Mouse (Mus musculus) G1E (cell line): ENCODE measurements around the gene Cog2. TPM values are rescaled to one million over a fixed set of nuclear protein-coding genes. Genes with fewer than 3 reads are reported as not detected.

Source experiments
- ATAC-seq: 2 replicates; pipeline ENCODE4 v1.8.0; 2016; ENCODE audit warnings: mild to moderate bottlenecking; ENCODE audit not compliant: insufficient number of reproducible peaks, poor library complexity, low FRiP score, severe bottlenecking; ENCODE audit errors: extremely low read depth
- DNase-seq: peaks from one replicate; pipeline ENCODE4 v3.0.0; 2012; ENCODE audit warnings: low spot score
- H3K27me3 ChIP-seq: 2 replicates; pipeline ENCODE4 v1.6.1; 2012; ENCODE audit warnings: mild to moderate bottlenecking, low read length, inconsistent platforms; ENCODE audit not compliant: insufficient read depth
- H3K36me3 ChIP-seq: replicated peaks from 2 replicates; pipeline ENCODE3; 2012; ENCODE audit warnings: mild to moderate bottlenecking, inconsistent platforms
- H3K4me1 ChIP-seq: 2 replicates; pipeline ENCODE4 v1.6.1; 2012; ENCODE audit warnings: low read depth, low read length, inconsistent platforms, mixed read lengths; ENCODE audit not compliant: insufficient read depth
- H3K4me3 ChIP-seq: 2 replicates; pipeline ENCODE4 v1.5.1; 2012; ENCODE audit warnings: low read depth, mild to moderate bottlenecking, inconsistent platforms, low read length, moderate library complexity, mixed read lengths
- H3K9me3 ChIP-seq: replicated peaks from 2 replicates; pipeline ENCODE4 v1.6.1; 2012; ENCODE audit warnings: inconsistent platforms
- CTCF ChIP-seq: IDR thresholded peaks from 2 replicates; pipeline ENCODE4 v1.5.1; 2012; ENCODE audit warnings: low read depth, low read length, inconsistent platforms, mixed read lengths
- GATA1 ChIP-seq: IDR thresholded peaks from 2 replicates; pipeline ENCODE4 v1.6.1; 2012; ENCODE audit warnings: borderline replicate concordance, low read length, inconsistent platforms, mixed read lengths
- GATA2 ChIP-seq: IDR thresholded peaks from 2 replicates; pipeline ENCODE4 v1.6.1; 2012; ENCODE audit warnings: low read depth, low read length, inconsistent platforms, borderline replicate concordance
- POLR2AphosphoS5 ChIP-seq: IDR thresholded peaks from 2 replicates; pipeline ENCODE4 v1.6.1; 2012; ENCODE audit warnings: low read depth, low read length, inconsistent platforms; ENCODE audit not compliant: insufficient replicate concordance
- TAL1 ChIP-seq: conservative IDR thresholded peaks from 2 replicates; pipeline ENCODE4 v1.6.1; 2012; ENCODE audit warnings: low read depth, low read length, inconsistent platforms, mixed read lengths
- polyA plus RNA-seq: library from polyadenylated mRNA; stranded (reverse); fragments of >175 nt; gene quantifications from 2 replicates; pipeline ENCODE4 v1.2.3, GENCODE M21; 2012
- total RNA-seq, 2 experiments: library from RNA; stranded (forward) in 1 of 2; stranded (reverse) in 1 of 2; fragments of 200-1000 nt in 1 of 2; fragments of >200 nt in 1 of 2; fragmentation: Nextera tagmentation in 1 of 2; gene quantifications; 2 replicates each; pipeline ENCODE4 v1.2.3; 2014 to 2017

Cog2 gene
- total and polyA plus RNA-seq, 3 experiments = 17.5 to 40.2 (median 20.3) TPM

GRCm38 (mm10) chr8:124496871-124497270 lies 23.7 kb upstream of the Cog2 start:
- TF ChIP-seq CTCF (no peak), GATA2 (no peak), POLR2AphosphoS5 (no peak), TAL1 (no peak), GATA1 (no peak)
- DNase-seq (no peak), ATAC-seq (no peak)
- Histone ChIP-seq H3K9me3 (peaks cover 4% of the 10 kb centered on the region), H3K4me1 (no peaks in the 10 kb centered on the region), H3K4me3 (no peak overlapping the region), H3K36me3 (no peaks in the 10 kb centered on the region), H3K27me3 (no peaks in the 10 kb centered on the region)

- Histone ChIP-seq H3K4me1 (no peaks in the 10 kb centered on the region), H3K36me3 (no peaks in the 10 kb centered on the region), H3K27me3 (no peaks in the 10 kb centered on the region), H3K9me3 (peaks cover 4% of the 10 kb centered on the region), H3K4me3 (no peak overlapping the region; the same call in 1 of the 2 replicates)
- TF ChIP-seq GATA1 = no peak
- no peak for TF ChIP-seq GATA2
- TF ChIP-seq TAL1 = no peak
- no peak for TF ChIP-seq CTCF
- TF ChIP-seq POLR2AphosphoS5 = no peak; the same call in 1 of the 2 replicates
- DNase-seq (no peak), ATAC-seq (no peak)
These were observed 22.2 kb upstream of the Cog2 start for GRCm38 (mm10) chr8:124498398-124498797.

- Histone ChIP-seq H3K27me3 (no peaks in the 10 kb centered on the region), H3K9me3 (peaks cover 4% of the 10 kb centered on the region), H3K36me3 (no peaks in the 10 kb centered on the region), H3K4me3 (no peak overlapping the region), H3K4me1 (no peaks in the 10 kb centered on the region)
- no peak for DNase-seq
- TF ChIP-seq TAL1 = no peak
- no peak for TF ChIP-seq POLR2AphosphoS5
- no peak for TF ChIP-seq GATA1
- no peak for TF ChIP-seq CTCF
- no peak for TF ChIP-seq GATA2
- ATAC-seq = no peak
These were observed 21.2 kb upstream of the Cog2 start for GRCm38 (mm10) chr8:124499236-124499937.

- H3K4me3 ChIP-seq = no peak overlapping the region
- no peak for TF ChIP-seq GATA1
- TF ChIP-seq TAL1 = no peak
- TF ChIP-seq GATA2 = no peak
- TF ChIP-seq POLR2AphosphoS5 = no peak
- no peak for TF ChIP-seq CTCF
- DNase-seq = no peak
- H3K9me3 ChIP-seq = peaks cover 4% of the 10 kb centered on the region
- H3K36me3 ChIP-seq = no peaks in the 10 kb centered on the region
- no peaks in the 10 kb centered on the region for H3K27me3 ChIP-seq
- ATAC-seq = no peak
- no peaks in the 10 kb centered on the region for H3K4me1 ChIP-seq
These were observed 20.7 kb upstream of the Cog2 start for GRCm38 (mm10) chr8:124499938-124500239.

GRCm38 (mm10) chr8:124505626-124506025 lies 14.9 kb upstream of the Cog2 start:
- H3K36me3 ChIP-seq = no peaks in the 10 kb centered on the region
- ATAC-seq (no peak), DNase-seq (no peak)
- no peaks in the 10 kb centered on the region for H3K4me1 ChIP-seq
- TF ChIP-seq GATA2 = no peak
- no peak for TF ChIP-seq CTCF
- no peak for TF ChIP-seq POLR2AphosphoS5
- no peak for TF ChIP-seq TAL1
- TF ChIP-seq GATA1 = no peak
- H3K27me3 ChIP-seq = no peaks in the 10 kb centered on the region
- H3K9me3 ChIP-seq = no peaks in the 10 kb centered on the region
- H3K4me3 ChIP-seq = no peak overlapping the region

- Histone ChIP-seq H3K4me3 (no peak overlapping the region), H3K27me3 (no peaks in the 10 kb centered on the region)
- no peak for ATAC-seq
These were observed 12.8 kb upstream of the Cog2 start for GRCm38 (mm10) chr8:124507572-124508320.

More at GRCm38 (mm10) chr8:124507572-124508320, 12.8 kb upstream of the Cog2 start:
- H3K36me3 ChIP-seq = no peaks in the 10 kb centered on the region
- no peaks in the 10 kb centered on the region for H3K4me1 ChIP-seq
- no peak for DNase-seq
- no peak for TF ChIP-seq GATA2
- TF ChIP-seq POLR2AphosphoS5 = no peak
- TF ChIP-seq CTCF = no peak
- no peak for TF ChIP-seq TAL1
- TF ChIP-seq GATA1 = no peak
- H3K9me3 ChIP-seq = no peaks in the 10 kb centered on the region
